Mouse (Mus musculus): ENCODE measurements around the gene Stk17b.

- TF ChIP-seq CTCF (conservative IDR thresholded peaks at IDR 0.05; ENCODE audit: low read length) (no peak), POU5F1 (IDR thresholded peaks at IDR 0.05; ENCODE audit: borderline replicate concordance, low read length) (no peak)
These were observed 10.1 kb upstream of the Stk17b start for GRCm38 (mm10) chr1:53795081-53795480.

Measured in E14TG2a.4 (cell line).